Mouse (Mus musculus) hindbrain, embryonic 14.5 days (tissue): ENCODE measurements around the gene Fam90a1b. TPM values are rescaled to one million over a fixed set of nuclear protein-coding genes. Genes with fewer than 3 reads are reported as not detected.

Source experiments
- microRNA-seq: library from miRNA; unstranded; fragments of <30 nt; microRNA quantifications from one replicate; pipeline ENCODE4, GENCODE M21; 2016
- polyA plus RNA-seq: library from polyadenylated mRNA; unstranded; fragments of >200 nt; fragmentation: Nextera tagmentation; extraction: Ambion mirVana; gene quantifications from 2 replicates; pipeline ENCODE4 v1.2.1, GENCODE M21; 2014

Gene Fam90a1b
- polyA plus RNA-seq, 1 experiment from 2014 or later, result 0.28 TPM

Small RNA genes within 50 kb of the gene (microRNA-seq; reads per million reads assigned to microRNA genes)
- not detected for gene Gm44477

Other genes with a start within 250 kb of the Fam90a1b start
- 22.6 and 26.0 TPM in 2 replicates for gene Zfx, start 243.1 kb downstream of the Fam90a1b start, polyA plus RNA-seq
- 86.0 and 91.5 TPM in 2 replicates for gene Eif2s3x, start 153.9 kb downstream of the Fam90a1b start, polyA plus RNA-seq
- 12.4 and 12.7 TPM in 2 replicates for gene Klhl15, start 132.2 kb downstream of the Fam90a1b start, polyA plus RNA-seq
- gene Apoo, start 340 bp upstream of the Fam90a1b start, polyA plus RNA-seq, result 132 and 141 TPM in 2 replicates
- gene Maged1, start 175.4 kb upstream of the Fam90a1b start, polyA plus RNA-seq, result 1,087 and 1,146 TPM in 2 replicates